ENCODE assay signal across 8 mouse cellular contexts in the genomic region with DNA sequence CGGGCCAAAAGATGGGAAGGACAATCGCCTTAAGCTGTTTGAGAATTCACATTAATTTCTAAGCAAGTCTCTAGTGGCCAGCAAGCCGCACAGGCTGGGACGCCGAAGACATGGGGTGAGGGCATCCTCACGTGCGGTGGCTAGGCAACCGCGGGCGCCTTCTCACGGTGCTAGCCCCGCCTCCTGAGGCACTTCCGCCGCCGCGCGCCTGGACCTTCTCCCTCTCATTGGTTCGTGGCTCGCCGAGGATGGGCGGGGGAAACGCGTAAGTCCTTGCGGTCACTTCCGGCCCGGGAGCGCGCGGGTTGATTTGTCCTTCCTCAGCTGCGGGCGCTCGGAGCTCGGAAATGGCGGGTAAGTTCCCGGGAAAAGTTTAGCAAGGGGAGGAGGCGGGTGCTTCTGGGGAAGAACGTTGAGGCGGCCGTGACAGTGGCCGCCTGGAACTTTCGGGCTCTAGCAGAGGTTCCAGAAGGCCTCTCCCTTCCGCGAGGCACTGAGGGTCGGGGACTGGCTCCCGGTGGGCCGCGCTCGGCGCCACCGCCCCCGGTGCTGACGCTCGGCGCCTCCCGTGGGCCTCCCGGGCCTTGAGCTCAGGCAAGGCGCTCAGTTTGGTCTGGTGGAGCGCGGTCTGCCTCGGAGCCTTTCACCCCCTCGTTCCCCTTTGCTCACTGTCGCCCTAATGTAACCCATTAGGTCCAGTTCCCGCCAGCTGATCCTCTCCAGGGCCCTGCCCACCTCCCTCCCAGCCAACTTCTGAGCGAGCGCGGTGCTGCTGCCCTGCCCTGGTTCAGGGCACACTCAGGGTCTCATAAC. TPM values are rescaled to one million over a fixed set of nuclear protein-coding genes. Genes with fewer than 3 reads are reported as not detected.
DNase-seq lines count a peak whose midpoint lies in the region; ATAC-seq and TF ChIP-seq lines count a peak whose summit lies in the region.

A gene (plus strand): TSS at position 8 of the 813 bp plus-strand sequence.

- peak within 1 kb of the TSS; percentile 78 for H3K9ac ChIP-seq in embryonic facial prominence, embryonic 14.5 days (ENCODE audit: low read depth, low read length)
- peak within 1 kb of the TSS; percentile 88 for H3K9ac ChIP-seq in limb, embryonic 14.5 days (ENCODE audit: low read depth, low read length, severe bottlenecking)
- peak within 1 kb of the TSS; percentile 62 for H3K9ac ChIP-seq in midbrain, postnatal 0 days (replicated peaks; ENCODE audit: low read length, poor library complexity, severe bottlenecking)

- H3K27me3 ChIP-seq in embryonic facial prominence, embryonic 14.5 days (replicated peaks; ENCODE audit: control insufficient read depth, insufficient read depth, low read length) = no peaks in the 10 kb centered on the region
- H3K27me3 ChIP-seq in limb, embryonic 14.5 days (ENCODE audit: control insufficient read depth, insufficient read depth, low read length) = no peaks in the 10 kb centered on the region
- H3K27me3 ChIP-seq in midbrain, postnatal 0 days (ENCODE audit: insufficient read depth, low read length) = no peaks in the 10 kb centered on the region

- under 1% methylated on average over 46 of the region's 66 CpGs for WGBS in embryonic facial prominence, embryonic 14.5 days
- WGBS in limb, embryonic 14.5 days = under 1% methylated on average over 48 of the region's 66 CpGs
- under 1% methylated on average over 59 of the region's 66 CpGs for WGBS in midbrain, postnatal 0 days

- peak within 1 kb of the TSS; percentile 80 for H3K27ac ChIP-seq in embryonic facial prominence, embryonic 14.5 days (replicated peaks; ENCODE audit: low read depth, low read length)
- H3K27ac ChIP-seq in limb, embryonic 14.5 days (replicated peaks; ENCODE audit: low read depth, low read length) = peak within 1 kb of the TSS; percentile 82
- no peak within 1 kb of the TSS for H3K27ac ChIP-seq in midbrain, postnatal 0 days (ENCODE audit: low read depth, low read length)

- DNase-seq in 3T3-L1 (ENCODE audit: low read depth, low spot score) = peak; percentile 98
- DNase-seq in adrenal gland, postnatal 4 days (ENCODE audit: low spot score in 2 of 2) = peak; percentile 90 to 93
- DNase-seq in embryonic facial prominence, embryonic 14.5 days (ENCODE audit: low spot score) = peak; percentile 99
- DNase-seq in heart, adult 8-10 months (ENCODE audit: low spot score) = peak; percentile 95
- peak; percentile 97 for DNase-seq in kidney, adult 9 months
- peak; percentile 97 for DNase-seq in limb, embryonic 14.5 days (ENCODE audit: low spot score)
- peak; percentile 96 for DNase-seq in midbrain, postnatal 0 days (ENCODE audit: low spot score)
- DNase-seq in spleen, postnatal 14 days (ENCODE audit: low spot score in 2 of 2) = peak; percentile 89 to 92

- ATAC-seq in embryonic facial prominence, embryonic 14.5 days (ENCODE audit: low read depth) = peak; percentile 99
- peak; percentile 99 for ATAC-seq in limb, embryonic 14.5 days (ENCODE audit: low FRiP score, low read depth)
- ATAC-seq in midbrain, postnatal 0 days (ENCODE audit: low FRiP score) = peak; percentile 98

- H3K4me3 ChIP-seq in embryonic facial prominence, embryonic 14.5 days (ENCODE audit: low read depth, low read length) = peak within 1 kb of the TSS; percentile 78
- peak within 1 kb of the TSS; percentile 94 for H3K4me3 ChIP-seq in limb, embryonic 14.5 days (replicated peaks; ENCODE audit: low read length)
- H3K4me3 ChIP-seq in midbrain, postnatal 0 days (ENCODE audit: low read depth, low read length) = peak within 1 kb of the TSS; percentile 86

- no peaks in the 10 kb centered on the region for H3K9me3 ChIP-seq in embryonic facial prominence, embryonic 14.5 days (ENCODE audit: control insufficient read depth, low read length)
- no peaks in the 10 kb centered on the region for H3K9me3 ChIP-seq in limb, embryonic 14.5 days (ENCODE audit: control insufficient read depth, low read length)
- H3K9me3 ChIP-seq in midbrain, postnatal 0 days (ENCODE audit: low read length) = no peaks in the 10 kb centered on the region

- no peak for TF ChIP-seq POLR2A in limb, embryonic 14.5 days (IDR thresholded peaks at IDR 0.05; ENCODE audit: borderline replicate concordance, extremely low read depth, insufficient read depth, insufficient read length)

- no peaks in the 10 kb centered on the region for H3K4me1 ChIP-seq in embryonic facial prominence, embryonic 14.5 days (ENCODE audit: control insufficient read depth, insufficient read depth, low read length)
- H3K4me1 ChIP-seq in limb, embryonic 14.5 days (ENCODE audit: control insufficient read depth, insufficient read depth, low read length) = no peaks in the 10 kb centered on the region
- H3K4me1 ChIP-seq in midbrain, postnatal 0 days (ENCODE audit: insufficient read depth, low read length) = no peaks in the 10 kb centered on the region

- TF ChIP-seq CTCF in midbrain, postnatal 0 days (IDR thresholded peaks at IDR 0.05) = peak; percentile 20; the same call in 1 of the 2 replicates

- H3K36me3 ChIP-seq in embryonic facial prominence, embryonic 14.5 days (ENCODE audit: control insufficient read depth, insufficient read depth, low read length) = peaks cover 22% of the 10 kb centered on the region
- peaks cover 22% of the 10 kb centered on the region; the same call in 1 of the 2 replicates for H3K36me3 ChIP-seq in limb, embryonic 14.5 days (ENCODE audit: control insufficient read depth, insufficient read depth, low read length)
- no peaks in the 10 kb centered on the region for H3K36me3 ChIP-seq in midbrain, postnatal 0 days (ENCODE audit: insufficient read depth, low read length)

- peak within 1 kb of the TSS; percentile 64 for H3K4me2 ChIP-seq in embryonic facial prominence, embryonic 14.5 days (ENCODE audit: low read depth, low read length)
- peak within 1 kb of the TSS; percentile 80 for H3K4me2 ChIP-seq in limb, embryonic 14.5 days (replicated peaks; ENCODE audit: low read depth, low read length, severe bottlenecking)
- peak within 1 kb of the TSS; percentile 93 for H3K4me2 ChIP-seq in midbrain, postnatal 0 days (ENCODE audit: low read depth, low read length, poor library complexity, severe bottlenecking)

RNA-seq across cellular contexts. Expression of the gene that starts here (rescaled TPM):
- 10 to 100 TPM; 54.9 to 56.0 TPM for total RNA-seq in adrenal gland, postnatal 4 days (2021)
- 96.6 and 103 TPM in 2 replicates for polyA plus RNA-seq in embryonic facial prominence, embryonic 14.5 days (2014; fragmentation: Nextera tagmentation; extraction: Ambion mirVana)
- total RNA-seq in heart, adult 8-10 months (2022) = 10 to 100 TPM; 24.9 to 30.8 (median 28.0) TPM
- 55.3 and 67.3 TPM in 2 replicates for polyA plus RNA-seq in limb, embryonic 14.5 days (2012; rRNA removed)
- 93.9 and 97.1 TPM in 2 replicates for polyA plus RNA-seq in limb, embryonic 14.5 days (2014; fragmentation: Nextera tagmentation; extraction: Ambion mirVana)
- total RNA-seq in midbrain, postnatal 0 days (2014; rRNA removed) = 14.7 and 20.6 TPM in 2 replicates
- polyA plus RNA-seq in midbrain, postnatal 0 days (2015; fragmentation: Nextera tagmentation; extraction: Ambion mirVana) = 29.6 and 30.0 TPM in 2 replicates
